Mouse (Mus musculus) heart, embryonic 14.5 days (tissue): ENCODE measurements at regions not wholly inside any gene's neighbourhood (a gene's known extent, or its start where the extent isn't known, plus 50 kb on each side); places are given as distances from the start of the nearest gene placed in this dataset.
A peak's percentile ranks its signal among the peaks of the same experiment; 100 is the strongest.

Experiments
- ATAC-seq: fragments of 200-750 bp; cut with Nextera tagmentation; 2 replicates; pipeline ENCODE4 v1.8.0; 2017; ENCODE audit warnings: low read depth, moderate TSS enrichment; ENCODE audit not compliant: insufficient number of reproducible peaks, insufficient read depth, low FRiP score
- H3K27ac ChIP-seq, 2 experiments: fragments of 200-500 bp in 1 of 2; fragments of 300-500 bp in 1 of 2; sonication (generic) in 1 of 2; replicated peaks in 1 of 2; 2 replicates each; pipeline ENCODE4 v1.5.1; 2012 to 2014; ENCODE audit warnings: low read depth in 2 of 2, low read length in 2 of 2, control low read depth in 1 of 2, mild to moderate bottlenecking in 1 of 2, mixed read lengths in 1 of 2; ENCODE audit not compliant: control insufficient read depth in 1 of 2, insufficient read depth in 1 of 2
- H3K27me3 ChIP-seq: fragments of 300-500 bp; sonication (generic); 2 replicates; pipeline ENCODE4 v1.6.1; 2014; ENCODE audit warnings: mild to moderate bottlenecking, low read length, control low read depth; ENCODE audit not compliant: control insufficient read depth, insufficient read depth
- H3K36me3 ChIP-seq: fragments of 300-500 bp; sonication (generic); 2 replicates; pipeline ENCODE4 v1.6.1; 2014; ENCODE audit warnings: mild to moderate bottlenecking, control low read depth, low read length, mixed read lengths; ENCODE audit not compliant: control insufficient read depth, insufficient read depth
- H3K4me1 ChIP-seq, 2 experiments: fragments of 200-500 bp in 1 of 2; fragments of 300-500 bp in 1 of 2; sonication (generic) in 1 of 2; 2 replicates each; pipeline ENCODE4 v1.6.1; 2012 to 2014; ENCODE audit warnings: low read length in 2 of 2, control low read depth in 1 of 2, mixed read lengths in 1 of 2; ENCODE audit not compliant: control insufficient read depth in 2 of 2, insufficient read depth in 2 of 2
- H3K4me2 ChIP-seq: fragments of 300-500 bp; sonication (generic); 2 replicates; pipeline ENCODE4 v1.6.1; 2014; ENCODE audit warnings: mild to moderate bottlenecking, low read length
- H3K4me3 ChIP-seq, 2 experiments: fragments of 200-500 bp in 1 of 2; fragments of 300-500 bp in 1 of 2; sonication (generic) in 1 of 2; 2 replicates each; pipeline ENCODE4 v1.5.1; 2012 to 2014; ENCODE audit warnings: low read length in 2 of 2, mild to moderate bottlenecking in 2 of 2, control low read depth in 1 of 2, low read depth in 1 of 2, moderate library complexity in 1 of 2; ENCODE audit not compliant: control insufficient read depth in 1 of 2, insufficient read depth in 1 of 2
- H3K9ac ChIP-seq: fragments of 300-500 bp; sonication (generic); 2 replicates; pipeline ENCODE4 v1.6.1; 2014; ENCODE audit warnings: mild to moderate bottlenecking, low read length
- H3K9me3 ChIP-seq: fragments of 300-500 bp; sonication (generic); 2 replicates; pipeline ENCODE4 v1.6.1; 2016; ENCODE audit warnings: low read length, control low read depth; ENCODE audit not compliant: control insufficient read depth
- WGBS: fragments of 180-500 bp; shearing (Covaris S2); extraction: QIAGEN DNeasy Blood & Tissue Kit; methylation state at CpG from one replicate; pipeline ENCODE4 v1.1.7; 2014; 5-methylcytosine and 5-hydroxymethylcytosine counted together

- 0 out of 2 replicates have a peak, but pooled peaks have one; percentile 47 for ATAC-seq
- Histone ChIP-seq H3K27me3 (no peaks in the 10 kb centered on the region), H3K4me1 (peaks cover 2 to 6% of the 10 kb centered on the region in 2 experiments; a peak in 2 of 4 replicates), H3K9me3 (no peaks in the 10 kb centered on the region), H3K27ac (peak overlapping the region in 1 of 2 experiments; percentile 55; a peak in 2 of 4 replicates), H3K9ac (no peak overlapping the region), H3K4me3 (no peak overlapping the region), H3K36me3 (no peaks in the 10 kb centered on the region), H3K4me2 (peak overlapping the region; percentile 14; the same call in 1 of the 2 replicates)
- 44% methylated on average over 5 of the region's 5 CpGs for WGBS
Observed at GRCm38 (mm10) chr15:60719332-60719731, 134.2 kb downstream of the Fam84b start.

- Histone ChIP-seq H3K27ac (no peak overlapping the region), H3K36me3 (no peaks in the 10 kb centered on the region), H3K27me3 (no peaks in the 10 kb centered on the region), H3K4me1 (peaks cover 0 to 2% of the 10 kb centered on the region in 2 experiments; a peak in 1 of 4 replicates), H3K9ac (no peak overlapping the region), H3K9me3 (no peaks in the 10 kb centered on the region), H3K4me2 (no peak overlapping the region), H3K4me3 (no peak overlapping the region)
- ATAC-seq, result no peak
Observed at GRCm38 (mm10) chr15:60708678-60709077, 144.9 kb downstream of the Fam84b start.

DNA sequence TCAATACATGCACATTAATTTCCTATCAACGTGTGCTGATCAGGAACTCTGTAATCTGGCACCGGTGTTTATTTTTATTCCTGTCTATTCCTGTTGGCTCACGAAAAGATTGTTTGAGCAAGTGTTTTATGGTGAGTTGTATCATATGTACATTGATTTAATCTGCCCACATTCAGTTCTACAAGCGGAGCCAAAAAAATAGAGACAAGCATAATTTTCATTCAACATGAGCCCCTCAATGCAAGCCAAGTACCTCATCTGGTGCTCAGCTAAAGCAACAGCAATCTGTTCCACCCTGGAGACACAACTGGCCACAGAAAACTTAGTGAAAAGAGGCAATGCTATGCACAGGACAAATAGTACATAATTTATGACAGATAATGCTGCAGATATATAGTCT is 147.6 kb downstream of the Fam84b start:
- WGBS, result 68% methylated on average over 4 of the region's 4 CpGs
- Histone ChIP-seq H3K27me3 (no peaks in the 10 kb centered on the region), H3K4me2 (no peak overlapping the region), H3K36me3 (no peaks in the 10 kb centered on the region), H3K4me3 (no peak overlapping the region), H3K9me3 (no peaks in the 10 kb centered on the region), H3K4me1 (peaks cover 0 to 2% of the 10 kb centered on the region in 2 experiments; a peak in 1 of 4 replicates), H3K27ac (no peak overlapping the region), H3K9ac (no peak overlapping the region)
- no peak for ATAC-seq

- Histone ChIP-seq H3K4me3 (no peak overlapping the region), H3K9ac (no peak overlapping the region), H3K4me1 (peaks cover 0 to 5% of the 10 kb centered on the region in 2 experiments; a peak in 1 of 4 replicates), H3K36me3 (no peaks in the 10 kb centered on the region), H3K27ac (no peak overlapping the region), H3K27me3 (no peaks in the 10 kb centered on the region), H3K9me3 (no peaks in the 10 kb centered on the region), H3K4me2 (no peak overlapping the region)
- no peak for ATAC-seq
Observed at GRCm38 (mm10) chr15:60701273-60701672, 152.3 kb downstream of the Fam84b start.

DNA sequence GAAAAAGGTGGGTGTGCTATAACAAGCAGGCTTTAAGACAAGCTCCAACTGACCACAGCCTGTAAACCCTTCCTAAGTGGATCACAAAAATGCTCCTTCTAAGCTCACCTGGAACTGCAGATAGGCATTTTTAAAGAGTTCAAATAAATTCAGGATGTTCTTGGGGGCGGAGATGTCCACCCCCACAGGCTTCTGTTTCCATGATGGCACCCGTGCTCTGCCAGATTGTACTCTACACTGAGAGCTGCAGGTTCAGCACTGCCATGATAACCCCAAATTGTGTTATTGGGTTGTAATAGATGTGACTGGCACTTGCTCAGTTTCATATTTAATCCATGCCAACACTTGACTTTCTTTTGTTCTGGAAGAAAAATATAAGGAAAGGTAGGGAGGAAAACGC is 158.8 kb downstream of the Fam84b start:
- no peak overlapping the region for H3K9ac ChIP-seq
- H3K27me3 ChIP-seq, result no peaks in the 10 kb centered on the region
- H3K4me3 ChIP-seq, result no peak overlapping the region
- no peak overlapping the region for H3K27ac ChIP-seq
- no peak for ATAC-seq
- H3K9me3 ChIP-seq, result no peaks in the 10 kb centered on the region
- H3K4me1 ChIP-seq, result peaks cover 2 to 5% of the 10 kb centered on the region in 2 experiments; a peak in 2 of 4 replicates
- no peaks in the 10 kb centered on the region for H3K36me3 ChIP-seq
- no peak overlapping the region for H3K4me2 ChIP-seq
- 81% methylated on average over 3 of the region's 3 CpGs for WGBS

DNA sequence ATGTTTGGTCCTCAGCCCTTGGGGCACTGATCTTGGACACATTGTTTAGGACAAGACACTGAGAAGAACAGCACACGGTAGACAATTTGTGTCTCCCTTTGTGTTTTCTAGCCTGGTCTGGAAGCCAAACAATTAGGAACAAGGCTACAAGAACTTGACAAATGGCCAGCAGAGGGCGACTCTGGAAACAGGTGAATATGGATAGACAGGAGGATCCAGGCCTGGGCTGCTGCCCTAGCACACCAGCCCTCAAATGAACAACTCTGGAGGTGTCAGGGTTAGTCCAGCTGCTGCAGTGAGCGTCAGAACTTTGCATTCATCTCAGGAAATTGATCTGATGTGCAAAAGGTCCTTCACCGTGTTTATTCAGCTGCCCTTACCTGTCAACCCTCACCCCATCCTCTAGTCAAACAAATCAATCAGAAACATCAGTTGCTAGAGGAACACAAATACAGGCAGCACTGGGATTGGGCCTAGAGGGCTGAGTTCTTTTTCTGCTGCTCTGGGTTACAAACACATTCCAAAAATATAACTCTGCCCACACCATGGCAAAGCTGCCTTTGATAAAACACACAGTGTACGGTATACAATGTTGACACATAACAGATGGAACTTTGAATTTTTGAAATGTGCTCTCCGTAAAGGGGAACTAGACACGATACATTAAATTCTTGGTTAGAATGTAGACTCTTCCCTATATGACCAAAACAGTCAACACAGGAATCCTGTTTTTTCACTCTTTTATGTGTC is 159.7 kb downstream of the Fam84b start:
- Histone ChIP-seq H3K4me3 (no peak overlapping the region), H3K4me1 (peaks cover 2 to 5% of the 10 kb centered on the region in 2 experiments; a peak in 2 of 4 replicates), H3K36me3 (no peaks in the 10 kb centered on the region), H3K27me3 (no peaks in the 10 kb centered on the region), H3K9ac (no peak overlapping the region), H3K9me3 (no peaks in the 10 kb centered on the region), H3K4me2 (no peak overlapping the region), H3K27ac (0 out of 4 replicates have a peak overlapping the region, but pooled peaks of 1 of the 2 experiments have one; percentile 16)
- ATAC-seq, result no peak
- WGBS, result 60% methylated on average over 7 of the region's 7 CpGs

DNA sequence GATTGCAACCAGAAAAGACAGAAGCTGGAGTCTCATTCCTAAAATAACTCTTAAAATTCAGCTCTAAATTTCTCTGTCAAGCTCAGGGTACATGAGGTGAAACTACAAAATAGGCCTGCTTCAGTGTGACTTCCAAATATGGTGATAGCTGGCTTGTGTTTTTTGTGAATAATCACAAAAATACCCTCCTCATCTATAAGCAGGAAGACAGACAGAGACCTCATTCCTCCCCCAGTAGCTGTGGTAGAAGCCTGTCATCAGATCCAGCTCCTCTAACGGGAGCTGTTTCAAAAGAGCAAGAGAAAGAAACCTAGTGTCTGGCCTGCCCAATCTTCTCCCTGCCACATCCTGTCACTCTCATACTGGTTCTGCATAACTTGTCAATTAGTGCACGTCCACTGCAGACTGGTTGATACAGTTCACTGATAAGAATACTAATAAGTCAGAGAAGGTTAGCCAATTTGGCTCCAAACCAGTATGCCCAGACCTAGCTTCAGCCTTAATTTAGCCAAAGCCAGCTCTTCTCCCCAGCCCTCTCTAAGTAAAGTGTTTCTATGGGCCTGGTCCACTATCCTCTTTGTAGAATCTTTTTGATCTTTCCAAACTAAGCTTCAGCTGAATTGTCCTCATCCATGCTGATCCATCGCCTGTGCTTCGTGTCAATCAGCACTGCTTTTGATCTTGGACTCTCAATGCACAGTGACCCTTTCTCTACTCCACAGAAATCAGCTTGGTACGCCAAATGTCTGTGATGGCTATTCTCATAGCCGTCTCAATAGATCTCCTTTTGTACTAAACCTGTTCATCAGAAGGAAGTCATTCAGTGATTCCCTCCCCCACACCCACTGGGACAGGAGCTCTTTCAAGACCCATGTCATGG is 160.6 kb downstream of the Fam84b start:
- no peak for ATAC-seq
- H3K27me3 ChIP-seq, result no peaks in the 10 kb centered on the region
- no peak overlapping the region for H3K9ac ChIP-seq
- 38% methylated on average over 6 of the region's 6 CpGs for WGBS
- H3K27ac ChIP-seq, result peak overlapping the region in 1 of 2 experiments; percentile 16; a peak in 1 of 4 replicates
- H3K4me2 ChIP-seq, result no peak overlapping the region
- no peak overlapping the region for H3K4me3 ChIP-seq
- peaks cover 2 to 5% of the 10 kb centered on the region in 2 experiments; a peak in 2 of 4 replicates for H3K4me1 ChIP-seq
- no peaks in the 10 kb centered on the region for H3K9me3 ChIP-seq
- H3K36me3 ChIP-seq, result no peaks in the 10 kb centered on the region
